Mouse (Mus musculus) heart, postnatal 25 days (tissue): ENCODE results near the gene Tdrd9. TPM values are rescaled to one million over a fixed set of nuclear protein-coding genes. Genes with fewer than 3 reads are reported as not detected.
A peak's percentile ranks its signal among the peaks of the same experiment; 100 is the strongest.
"Not testable (repeated sequence)": the region's sequence is repeated elsewhere in the genome, so short reads cannot be mapped to it uniquely, and the experiment has no call there.

Experiments
- DNase-seq: peaks from one replicate; pipeline ENCODE4 v3.0.0; 2022; ENCODE audit warnings: low spot score
- intact Hi-C: fragments of 180-260 bp; cut with DNase I; formaldehyde crosslinking; loops from one replicate; pipeline ENCODE4 v1.15.1; 2025
- total RNA-seq, 2 experiments: library from RNA; stranded (reverse); gene quantifications; 2 replicates each; pipeline ENCODE4 v1.2.3; 2021

The Tdrd9 gene
- total RNA-seq, 2 experiments from 2014 or later = 0.08 to 0.13 TPM

DNA sequence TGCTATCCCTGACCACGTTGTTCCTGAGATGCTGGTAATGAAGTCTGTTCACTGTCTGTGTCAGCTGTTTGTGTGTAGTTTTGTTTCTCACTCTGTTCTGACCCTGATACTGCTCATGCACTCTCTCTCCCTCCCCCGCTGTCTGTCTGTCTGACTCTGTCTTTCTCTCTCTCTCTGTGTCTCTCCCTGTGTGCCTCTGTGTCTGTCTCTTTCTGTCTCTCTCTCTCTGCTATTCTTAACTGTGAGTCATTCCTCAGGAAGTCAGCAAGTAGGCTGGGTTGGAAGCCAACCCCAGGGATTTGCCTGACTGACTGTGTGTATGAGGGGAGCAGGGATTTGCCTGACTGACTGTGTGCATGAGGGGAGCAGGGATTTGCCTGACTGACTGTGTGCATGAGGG, 51.9 kb downstream of the Tdrd9 start:
- intact Hi-C loops = no loop called here

DNA sequence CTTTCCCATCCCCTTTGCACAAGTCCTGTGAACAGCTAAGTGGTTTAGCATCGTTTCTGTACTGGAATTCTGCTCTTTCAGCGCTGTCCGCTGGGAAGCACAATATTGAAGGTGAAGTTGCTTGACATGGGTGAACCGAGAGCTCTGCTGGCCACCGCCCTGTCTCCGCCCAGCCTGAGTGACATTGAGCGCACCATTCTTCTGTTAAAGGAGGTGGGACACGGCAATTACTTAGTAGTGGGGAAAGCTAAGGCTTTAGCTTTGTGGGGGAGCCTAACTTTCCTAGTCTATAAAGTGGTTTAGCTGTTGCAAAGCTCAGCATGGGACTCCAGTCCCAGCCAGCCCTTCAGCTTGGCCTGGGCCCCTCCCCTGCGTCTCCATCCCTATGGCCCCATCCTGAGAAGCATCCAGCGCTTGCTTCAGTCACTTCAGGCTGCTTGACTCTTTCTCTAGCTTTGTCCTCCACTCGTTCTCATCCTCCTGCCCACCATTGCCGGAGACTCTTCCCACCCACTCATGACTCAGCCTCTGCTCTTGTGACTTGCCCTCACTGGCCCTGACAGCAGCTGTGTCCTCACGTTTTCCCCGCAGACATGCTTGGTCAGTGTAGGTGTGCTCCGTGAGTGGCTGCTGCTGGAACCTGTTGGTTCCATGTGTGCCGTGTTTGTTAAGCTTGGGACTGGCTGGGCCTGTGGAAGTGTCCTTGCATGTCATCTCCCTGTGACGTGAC, 53.4 kb downstream of the Tdrd9 start:
- DNase-seq = no peak
- intact Hi-C loops = no loop called here

More for the DNA sequence above, 51.9 kb downstream of the Tdrd9 start:
- DNase-seq = no peak

DNA sequence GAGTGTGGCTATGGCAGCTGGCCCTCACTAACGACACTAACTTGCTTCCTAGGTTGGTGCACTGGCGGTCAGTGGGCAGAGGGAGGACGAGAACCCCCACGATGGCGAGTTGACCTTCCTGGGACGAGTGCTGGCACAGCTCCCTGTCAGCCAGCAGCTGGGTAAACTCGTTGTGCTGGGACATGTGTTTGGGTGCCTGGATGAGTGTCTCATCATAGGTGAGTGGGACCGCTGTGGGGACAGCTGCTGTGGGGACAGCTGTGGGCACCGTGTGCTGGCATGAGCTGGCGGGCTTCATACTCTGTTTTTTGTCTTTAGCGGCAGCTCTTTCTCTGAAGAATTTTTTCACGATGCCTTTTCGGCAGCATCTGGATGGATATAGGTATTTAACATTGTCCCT, 54.1 kb downstream of the Tdrd9 start:
- intact Hi-C loops = no loop called here
- no peak for DNase-seq

DNA sequence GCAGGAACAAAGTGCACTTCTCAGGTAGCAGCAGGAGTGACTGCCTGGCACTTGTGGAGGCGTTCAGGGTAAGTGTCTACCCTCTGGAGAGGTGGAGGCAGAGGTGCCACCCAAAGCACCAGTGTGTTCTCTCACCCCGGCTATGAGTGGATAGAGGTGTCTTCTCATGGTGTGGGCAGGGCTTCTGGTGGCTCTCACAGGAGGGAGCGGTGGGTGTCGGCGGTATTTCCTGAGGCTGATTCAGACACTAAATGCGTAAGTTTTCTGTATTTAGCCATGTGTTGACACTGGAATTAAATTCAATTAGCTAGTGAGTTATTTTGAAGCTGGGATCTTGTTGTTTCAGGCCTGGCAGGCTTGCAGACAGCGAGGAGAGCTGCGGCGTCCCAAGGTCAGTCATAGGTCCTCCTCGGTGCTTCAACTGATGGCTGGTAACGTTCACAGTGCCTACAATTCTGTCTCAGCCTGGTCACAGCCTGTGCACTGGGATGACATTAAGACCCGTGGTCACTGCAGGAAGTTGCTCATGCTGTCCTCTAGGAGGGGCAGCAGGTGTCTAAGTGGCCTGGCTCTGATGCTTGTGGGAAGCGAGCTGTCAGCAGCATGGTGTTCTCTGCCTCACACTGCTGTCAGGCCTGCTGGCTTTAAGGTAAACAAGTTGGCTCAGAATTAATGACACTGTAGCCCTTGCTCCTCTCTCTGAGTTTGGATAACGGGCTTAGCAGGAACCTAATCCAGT, 54.7 kb downstream of the Tdrd9 start:
- intact Hi-C loops = no loop called here

DNA sequence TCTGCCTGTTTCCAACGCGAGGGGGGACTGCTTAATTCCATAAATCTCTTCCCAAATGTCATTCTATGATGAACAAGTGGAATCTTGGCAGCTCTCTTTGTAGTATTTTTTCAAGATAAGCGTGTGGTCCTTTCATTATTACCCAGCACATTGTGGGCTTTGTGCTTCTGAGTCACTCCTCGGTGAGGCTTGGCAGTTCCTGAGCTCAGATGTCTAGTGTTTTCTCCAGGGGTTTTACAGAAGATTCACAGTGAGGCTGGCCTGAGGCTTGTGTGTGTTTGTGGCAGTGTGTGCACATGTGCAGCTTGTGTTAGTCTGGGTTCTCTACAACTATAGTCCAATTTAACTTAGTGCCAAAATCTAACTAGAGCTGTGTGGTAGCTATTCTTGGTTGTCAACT, 56.0 kb downstream of the Tdrd9 start:
- DNase-seq = no peak
- intact Hi-C loops = no loop called here

More for the DNA sequence above, 54.7 kb downstream of the Tdrd9 start:
- DNase-seq = no peak

DNA sequence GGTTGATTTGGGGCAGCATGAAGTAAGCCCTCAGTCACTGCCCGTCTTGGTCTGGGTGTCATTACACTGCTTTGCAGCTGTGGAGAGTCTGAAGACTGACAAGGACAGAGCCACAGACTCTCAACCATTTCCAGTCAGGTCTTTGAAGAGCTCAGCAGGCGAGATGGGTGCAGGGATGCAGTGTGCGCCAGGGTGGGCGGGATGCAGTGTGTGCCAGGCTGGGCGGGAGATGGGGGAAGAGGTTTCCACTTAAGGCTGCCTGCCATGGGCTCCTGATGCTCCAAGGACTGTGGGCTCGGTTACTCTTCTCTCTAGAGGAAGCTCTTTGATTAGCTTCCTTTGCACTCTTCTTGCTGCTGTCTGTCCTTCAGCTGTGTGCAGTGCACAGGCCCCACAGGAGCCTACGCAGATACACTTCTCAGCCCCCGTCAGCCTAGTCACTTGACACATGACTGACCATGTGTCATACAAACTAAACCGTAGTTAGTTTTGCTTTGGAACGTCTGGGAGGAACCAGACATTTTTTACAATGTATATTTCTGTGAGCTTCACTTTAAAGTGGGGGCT, 62.1 kb downstream of the Tdrd9 start:
- no peak for DNase-seq

DNA sequence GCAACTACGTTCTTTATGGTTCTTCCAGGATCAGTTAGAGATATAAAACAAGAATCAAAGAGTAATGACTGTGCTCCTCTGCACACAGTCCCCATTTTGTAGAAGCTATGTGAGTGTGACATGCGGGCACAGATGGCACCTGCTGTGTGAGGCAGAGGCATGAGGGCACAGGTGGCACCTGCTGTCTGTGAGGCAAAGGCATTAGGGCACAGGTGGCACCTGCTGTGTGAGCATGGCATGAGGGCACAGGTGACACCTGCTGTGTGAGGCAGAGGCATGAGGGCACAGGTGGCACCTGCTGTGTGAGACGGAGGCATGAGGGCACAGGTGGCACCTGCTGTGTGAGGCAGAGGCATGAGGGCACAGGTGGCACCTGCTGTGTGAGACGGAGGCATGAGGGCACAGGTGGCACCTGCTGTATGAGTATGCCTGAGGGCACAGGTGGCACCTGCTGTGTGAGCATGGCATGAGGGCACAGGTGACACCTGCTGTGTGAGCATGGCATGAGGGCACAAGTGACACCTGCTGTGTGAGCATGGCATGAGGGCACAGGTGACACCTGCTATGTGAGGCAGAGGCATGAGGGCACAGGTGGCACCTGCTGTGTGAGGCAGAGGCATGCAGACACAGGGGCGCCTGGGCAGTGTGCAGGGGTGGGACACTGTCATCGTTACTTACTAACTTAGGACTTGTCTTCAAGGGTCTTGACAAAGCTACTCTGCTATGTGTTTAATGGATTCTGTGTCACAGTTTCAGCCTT, 64.2 kb downstream of the Tdrd9 start:
- intact Hi-C loops, DNase-seq: not testable (repeated sequence)

More for the DNA sequence above, 62.1 kb downstream of the Tdrd9 start:
- intact Hi-C loops = no loop called here

DNA sequence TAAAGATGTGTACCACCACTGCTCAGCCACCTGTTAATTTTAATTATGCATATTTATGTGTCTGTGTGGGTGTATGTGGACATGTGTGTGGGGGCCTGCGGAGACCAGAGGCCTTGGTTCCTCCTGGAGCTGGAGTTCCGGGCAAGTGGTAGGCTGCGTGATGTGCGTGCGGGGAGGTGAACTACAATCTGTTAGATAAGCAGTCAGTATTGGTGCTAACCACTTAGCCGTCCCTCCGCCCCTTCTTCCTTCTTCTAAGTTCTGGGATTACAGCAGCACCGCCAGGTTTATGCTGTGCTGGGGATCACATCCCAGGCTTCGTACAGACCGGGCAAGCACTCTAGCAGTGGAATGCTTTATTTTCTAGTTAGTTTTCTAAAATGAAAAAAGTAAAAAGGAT, 67.1 kb downstream of the Tdrd9 start:
- intact Hi-C loops = no loop called here
- DNase-seq = no peak

DNA sequence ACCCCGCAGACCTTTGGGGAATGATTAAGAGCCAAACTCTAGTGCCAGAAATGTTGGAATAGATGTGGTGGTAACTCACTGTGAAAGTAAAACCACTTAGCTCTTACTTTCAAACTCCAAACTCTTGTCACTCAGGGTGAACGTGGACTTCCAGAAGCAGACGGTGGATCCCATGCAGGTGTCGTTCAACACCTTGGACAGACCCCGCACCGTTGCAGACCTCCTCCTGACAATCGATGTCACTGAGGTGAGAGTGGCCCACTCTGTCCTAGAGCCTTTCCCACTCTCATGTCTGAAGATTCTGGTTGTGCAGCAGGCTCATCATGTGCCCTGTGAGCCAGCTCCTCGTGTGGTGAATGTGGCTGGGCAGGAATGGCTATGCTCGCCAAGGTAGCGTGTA, 67.8 kb downstream of the Tdrd9 start:
- no peak for DNase-seq

DNA sequence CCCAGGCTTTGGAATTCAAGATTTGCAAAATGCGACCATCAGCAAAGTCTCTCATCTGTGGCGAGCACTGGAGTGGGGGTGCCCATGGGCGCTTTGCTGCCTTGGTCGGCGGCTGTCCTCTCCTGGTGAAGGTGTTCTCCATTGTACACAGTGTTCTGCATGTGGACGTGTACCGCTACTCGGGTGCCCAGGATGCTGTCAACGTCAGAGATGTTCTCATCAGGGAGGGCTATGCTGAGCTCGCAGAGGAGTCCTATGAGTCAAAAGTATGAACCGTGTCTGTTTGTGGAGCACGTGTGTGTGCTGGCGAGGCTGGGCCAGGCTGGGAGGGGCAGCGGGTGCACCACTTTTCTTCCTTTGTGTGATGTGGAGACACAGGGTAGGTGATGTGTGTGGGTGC, 71.3 kb downstream of the Tdrd9 start:
- DNase-seq = no peak

More for the DNA sequence above, 67.8 kb downstream of the Tdrd9 start:
- intact Hi-C loops = no loop called here

DNA sequence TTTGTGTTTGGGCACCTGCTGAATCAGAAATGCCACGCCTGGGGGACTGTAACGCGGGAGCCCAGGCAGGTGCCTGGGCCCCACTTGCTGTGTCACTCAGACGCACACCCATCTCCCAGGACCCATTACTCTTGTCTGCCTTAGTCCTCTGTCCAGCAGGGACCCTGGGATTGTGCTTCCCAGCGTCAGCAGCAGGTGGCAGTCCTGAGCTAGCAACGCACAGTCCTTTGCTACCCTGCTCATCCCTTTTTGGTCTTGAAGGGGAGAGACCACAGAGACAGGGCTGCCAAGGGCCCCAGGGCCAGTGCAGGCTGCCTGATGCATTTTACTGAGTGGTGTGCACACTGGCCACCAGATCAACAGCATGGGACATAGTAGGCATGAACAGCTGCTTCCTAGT, 106.3 kb downstream of the Tdrd9 start:
- peak; percentile 14 for DNase-seq
- intact Hi-C loops = loop anchor here (1.0 kb wide), 1 partner anchor 14 kb away; no protein-coding TSS in a partner anchor

More for the DNA sequence above, 71.3 kb downstream of the Tdrd9 start:
- intact Hi-C loops = no loop called here

DNA sequence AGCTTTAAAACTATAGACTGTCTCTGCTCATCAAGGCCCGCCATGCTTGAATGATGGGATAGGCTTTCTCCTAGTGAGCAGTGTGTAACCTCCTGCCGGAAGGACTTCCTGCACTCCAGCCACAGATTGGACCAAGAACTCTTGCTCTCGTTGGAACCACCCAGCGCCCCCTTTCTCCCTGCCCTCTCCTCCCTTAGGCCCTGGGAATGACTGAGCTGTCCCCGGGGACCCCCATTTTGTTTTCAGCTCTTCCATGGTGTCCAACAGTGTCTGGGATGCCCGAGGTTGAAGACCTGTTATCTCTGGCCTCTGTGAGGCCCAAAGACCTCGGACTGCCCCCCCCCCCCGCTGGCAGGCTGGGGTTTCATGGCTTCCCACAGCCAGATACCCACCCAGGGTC, 108.6 kb downstream of the Tdrd9 start:
- no peak for DNase-seq
- intact Hi-C loops = no loop called here

DNA sequence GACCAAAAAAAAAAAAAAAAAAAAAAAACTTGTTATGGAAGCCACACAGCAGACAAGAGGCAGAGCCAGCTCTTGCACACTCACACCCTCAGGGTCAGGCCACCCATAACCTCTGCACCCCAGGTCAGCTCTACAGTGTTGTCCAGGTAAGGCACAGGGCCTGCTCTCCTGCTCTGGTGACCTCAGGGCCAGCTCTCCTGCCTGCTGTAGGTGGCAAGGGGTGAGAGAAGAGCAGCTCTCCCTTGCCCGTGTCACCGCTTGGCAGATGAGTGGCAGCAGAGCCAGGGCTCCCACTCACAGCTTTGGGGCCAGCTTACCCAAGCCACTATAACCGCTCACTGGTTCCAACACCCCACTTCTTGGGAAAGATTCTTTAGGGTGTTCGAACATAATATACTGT, 109.6 kb downstream of the Tdrd9 start:
- intact Hi-C loops = no loop called here

DNA sequence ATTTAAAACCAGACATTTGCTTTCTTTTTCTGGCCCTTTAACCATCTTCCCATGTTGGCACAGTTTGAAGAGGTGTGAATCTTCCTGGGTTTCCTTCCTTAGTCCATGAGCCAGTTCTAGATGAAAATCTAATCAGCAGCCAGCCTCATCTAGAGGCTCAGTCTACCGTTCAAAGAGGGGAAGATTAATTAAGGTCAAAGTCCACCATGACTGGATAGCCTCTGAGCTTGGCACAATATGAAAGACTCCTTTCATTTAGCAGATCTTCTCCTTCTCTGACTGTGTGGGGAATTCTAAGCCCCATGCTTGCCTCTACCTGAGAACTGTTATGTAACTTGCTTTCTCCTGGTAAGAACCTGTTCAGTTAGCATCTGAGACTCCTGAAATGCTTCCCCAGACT, 110.9 kb downstream of the Tdrd9 start:
- intact Hi-C loops = no loop called here
- no peak for DNase-seq

More for the DNA sequence above, 109.6 kb downstream of the Tdrd9 start:
- no peak for DNase-seq

DNA sequence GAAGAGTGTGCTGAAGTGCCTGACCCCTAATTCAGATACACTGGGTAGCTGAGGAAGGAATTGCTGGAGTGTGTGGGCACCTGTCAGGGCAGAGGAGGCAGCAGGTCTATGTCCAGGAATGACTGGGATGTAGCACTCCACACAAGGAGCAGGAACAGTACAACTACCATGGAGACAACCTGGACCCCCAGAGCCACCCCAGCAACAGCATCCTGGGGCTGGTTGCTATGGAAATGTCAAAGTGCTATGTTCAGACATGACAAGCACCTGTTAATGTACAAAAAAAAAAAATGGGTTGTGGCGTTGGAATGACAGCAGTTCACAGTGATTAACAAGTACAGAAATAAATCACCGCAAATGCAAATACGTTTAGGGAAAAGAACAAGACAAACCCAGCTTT, 114.9 kb downstream of the Tdrd9 start:
- no peak for DNase-seq
- intact Hi-C loops = no loop called here

DNA sequence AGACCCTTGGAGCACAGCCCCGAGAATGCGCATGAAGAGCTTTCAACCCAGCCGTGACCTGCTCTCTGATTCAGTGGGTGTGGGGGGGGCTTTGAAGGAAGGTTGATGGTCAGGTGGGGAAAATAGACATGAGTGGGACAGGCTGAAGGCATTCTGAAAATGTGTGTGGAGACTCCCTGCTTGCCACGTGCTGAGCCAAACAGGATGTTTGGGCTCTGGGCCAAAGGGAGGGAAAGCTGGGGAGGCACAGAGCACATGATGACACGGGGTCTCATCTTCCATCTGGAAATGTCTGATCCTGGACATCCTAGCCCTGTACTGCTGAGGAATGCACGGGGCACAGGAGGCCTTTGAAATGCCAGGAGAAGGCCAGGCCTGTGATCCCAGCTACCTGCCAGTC, 115.4 kb downstream of the Tdrd9 start:
- intact Hi-C loops = no loop called here

DNA sequence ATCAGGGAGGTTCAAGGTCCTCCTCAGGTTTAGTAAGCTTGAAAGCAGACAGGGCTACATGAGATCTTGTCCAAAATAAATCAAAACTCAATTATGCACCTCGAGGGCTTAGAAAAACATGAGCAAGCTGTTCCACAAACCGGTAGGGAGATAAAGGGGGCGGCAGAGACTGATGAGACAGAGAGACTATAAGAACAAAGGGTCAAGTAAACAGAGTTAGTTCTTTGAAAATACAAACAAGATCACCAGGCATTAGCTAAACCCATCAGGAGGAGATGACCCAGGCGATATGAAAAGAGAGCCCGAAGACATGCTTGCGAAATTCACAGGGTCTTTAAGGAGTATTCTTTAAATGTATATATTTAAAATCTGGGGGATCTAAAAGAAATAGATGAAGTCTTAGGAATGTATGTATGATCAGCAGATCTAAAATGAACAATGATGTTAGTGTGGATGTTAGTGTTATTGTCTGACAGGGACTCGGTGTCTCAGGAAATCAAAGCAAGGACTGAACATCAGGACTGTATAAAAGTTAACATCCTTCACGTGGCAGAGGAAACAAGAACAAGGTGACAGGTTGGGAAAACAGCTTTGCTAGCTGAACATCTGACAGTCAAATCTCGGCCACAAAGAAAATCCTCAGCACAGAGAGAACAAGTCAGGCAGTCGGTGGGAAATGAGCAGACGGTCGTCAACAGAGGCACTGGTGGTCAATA, 117.4 kb downstream of the Tdrd9 start:
- intact Hi-C loops = no loop called here
- DNase-seq = no peak

More for the DNA sequence above, 115.4 kb downstream of the Tdrd9 start:
- no peak for DNase-seq

DNA sequence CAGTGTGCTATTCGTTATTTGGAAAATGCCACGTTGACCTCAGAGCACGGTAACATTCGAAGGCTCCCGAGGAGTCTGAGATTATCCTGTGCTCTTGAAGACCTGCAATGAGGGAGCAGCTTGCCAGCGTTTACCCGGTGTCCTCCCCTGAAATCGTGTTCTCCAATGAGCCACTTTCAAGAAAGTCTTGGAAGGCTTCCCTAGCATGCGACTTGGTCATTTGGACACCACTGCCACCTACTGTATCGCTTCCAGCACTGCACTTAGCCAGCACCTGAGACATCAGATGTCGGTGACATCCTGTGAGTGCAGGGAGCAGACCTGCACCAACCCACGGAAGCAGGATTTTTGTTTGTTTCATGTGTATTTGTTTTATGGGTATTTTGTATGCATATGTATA, 119.7 kb downstream of the Tdrd9 start:
- DNase-seq = peak; percentile 28
- intact Hi-C loops = loop anchor here (1.0 kb wide), 1 partner anchor 14 kb away; no protein-coding TSS in a partner anchor

DNA sequence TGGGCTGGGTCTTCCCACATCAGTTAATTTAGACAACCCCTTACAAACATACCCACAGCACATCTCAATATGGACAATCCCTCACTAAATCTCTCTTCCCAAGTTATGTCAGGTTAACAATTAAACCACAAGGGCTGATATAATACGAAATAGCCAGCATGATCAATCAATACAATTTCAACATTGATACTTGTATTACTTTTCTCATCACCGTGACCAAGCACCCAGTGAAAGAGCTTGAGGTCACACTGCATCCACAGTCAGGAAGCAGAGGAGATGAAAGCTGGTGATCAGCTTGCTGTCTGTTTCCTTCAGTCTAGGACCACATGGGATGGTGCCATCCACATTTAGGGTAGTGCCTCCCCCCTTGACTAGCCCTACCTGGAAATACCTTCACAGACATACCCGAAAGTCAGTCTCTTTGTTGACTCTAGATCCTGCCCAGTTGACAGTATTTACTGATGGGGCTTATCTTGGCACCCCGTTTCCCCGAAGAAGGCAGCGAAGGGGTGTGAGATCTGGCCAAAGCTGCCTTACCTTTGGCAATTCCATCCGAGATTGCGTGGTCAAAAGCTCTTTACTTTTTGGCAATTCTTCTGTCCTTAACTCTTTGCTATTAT, 123.0 kb downstream of the Tdrd9 start:
- DNase-seq = no peak
- intact Hi-C loops = no loop called here
